Mouse (Mus musculus): Measurements from ENCODE around the gene Dnajc30. TPM values are rescaled to one million over a fixed set of nuclear protein-coding genes. Genes with fewer than 3 reads are reported as not detected.

Dnajc30 gene
- polyA plus RNA-seq, 1 experiment: 5.9 TPM

DNA sequence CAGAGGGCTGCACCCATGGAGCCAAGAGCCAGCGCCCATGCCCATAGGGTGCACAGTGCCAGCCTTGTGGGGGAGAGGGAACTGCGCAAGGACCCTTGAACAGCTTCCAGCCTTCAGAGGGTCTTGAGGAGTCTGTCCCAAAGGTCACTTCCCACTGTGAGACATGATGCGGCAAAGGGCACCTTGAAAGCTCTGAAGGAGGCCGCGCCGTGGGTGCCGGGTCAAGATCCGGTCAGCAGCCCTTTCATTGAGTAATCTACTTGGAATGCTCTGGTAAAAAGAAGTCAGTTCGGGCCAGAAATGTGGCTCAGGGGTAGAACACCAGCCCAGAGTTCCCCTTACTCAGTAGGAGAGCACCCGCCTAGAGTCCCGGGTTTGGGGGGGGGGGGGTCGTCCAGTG lies 49.8 kb downstream of the Dnajc30 start:
- H3K4me1 ChIP-seq (ENCODE audit: control insufficient read depth): peaks cover 3% of the 10 kb centered on the region
- peaks cover 3% of the 10 kb centered on the region; the same call in 1 of the 2 replicates for H3K36me3 ChIP-seq (ENCODE audit: control insufficient read depth)
- H3K4me3 ChIP-seq (replicated peaks): no peak overlapping the region
- no peaks in the 10 kb centered on the region for H3K9me3 ChIP-seq (ENCODE audit: control insufficient read depth, low read length)
- TF ChIP-seq GATA1 (IDR thresholded peaks at IDR 0.05; ENCODE audit: low read length) (no peak), TAL1 (IDR thresholded peaks at IDR 0.05; ENCODE audit: low read length) (no peak)
- H3K27me3 ChIP-seq (ENCODE audit: control insufficient read depth): peaks cover 18% of the 10 kb centered on the region

DNA sequence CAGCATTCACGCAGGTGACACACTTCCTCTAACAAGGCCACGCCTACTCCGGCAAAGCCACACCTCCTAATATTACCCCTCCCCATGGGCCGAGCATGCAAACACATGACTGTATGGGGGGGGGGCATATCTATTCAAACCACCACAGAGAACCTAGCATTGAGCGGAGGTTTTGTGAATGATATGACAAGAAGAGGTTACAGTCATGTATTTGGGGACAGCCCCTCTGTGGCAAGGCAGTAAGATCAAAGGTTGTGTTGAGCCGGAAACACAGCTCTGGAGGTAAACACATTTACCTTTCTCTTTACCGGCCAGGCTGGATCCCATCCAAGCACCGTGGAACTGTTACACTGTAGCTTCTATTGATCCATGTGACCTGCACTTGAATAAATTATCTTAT lies 51.2 kb downstream of the Dnajc30 start:
- H3K27me3 ChIP-seq (ENCODE audit: control insufficient read depth): peaks cover 4% of the 10 kb centered on the region
- peaks cover 3% of the 10 kb centered on the region; the same call in 1 of the 2 replicates for H3K36me3 ChIP-seq (ENCODE audit: control insufficient read depth)
- no peak overlapping the region for H3K4me3 ChIP-seq (replicated peaks)
- H3K9me3 ChIP-seq (ENCODE audit: control insufficient read depth, low read length): no peaks in the 10 kb centered on the region
- no peak for TF ChIP-seq TAL1 (IDR thresholded peaks at IDR 0.05; ENCODE audit: low read length)
- no peak for TF ChIP-seq GATA1 (IDR thresholded peaks at IDR 0.05; ENCODE audit: low read length)
- peaks cover 6% of the 10 kb centered on the region for H3K4me1 ChIP-seq (ENCODE audit: control insufficient read depth)

Other genes starting within 250 kb of the Dnajc30 start
- 0.04 TPM in 1 of 2 replicates, not detected in the other for gene Tmem270, start 157.5 kb upstream of the Dnajc30 start, polyA plus RNA-seq (2012)
- 5.9 and 6.1 TPM in 2 replicates for gene Cldn13, start 148.7 kb upstream of the Dnajc30 start, polyA plus RNA-seq (2012)
- 5.8 and 6.4 TPM in 2 replicates for gene Mettl27, start 131.8 kb upstream of the Dnajc30 start, polyA plus RNA-seq (2012)
- gene Cldn4, start 117.3 kb upstream of the Dnajc30 start, polyA plus RNA-seq (2012): not detected in 2 replicates
- gene Cldn3, start 78.0 kb upstream of the Dnajc30 start, polyA plus RNA-seq (2012): 0.04 TPM in 1 of 2 replicates, not detected in the other
- 1.8 and 2.2 TPM in 2 replicates for gene Abhd11, start 55.0 kb upstream of the Dnajc30 start, polyA plus RNA-seq (2012)
- 0.05 and 0.07 TPM in 2 replicates for gene Stx1a, start 40.7 kb upstream of the Dnajc30 start, polyA plus RNA-seq (2012)
- gene Bud23, start 757 bp downstream of the Dnajc30 start, polyA plus RNA-seq (2012): 12.3 TPM in 2 replicates
- not detected in 2 replicates for gene Vps37d, start 14.1 kb downstream of the Dnajc30 start, polyA plus RNA-seq (2012)
- 0.03 and 0.06 TPM in 2 replicates for gene Mlxipl, start 25.7 kb downstream of the Dnajc30 start, polyA plus RNA-seq (2012)
- 0.58 and 0.84 TPM in 2 replicates for gene Tbl2, start 85.5 kb downstream of the Dnajc30 start, polyA plus RNA-seq (2012)
- gene Bcl7b, start 104.1 kb downstream of the Dnajc30 start, polyA plus RNA-seq (2012): 9.0 and 9.3 TPM in 2 replicates
- gene Baz1b, start 123.1 kb downstream of the Dnajc30 start, polyA plus RNA-seq (2012): 2.5 and 2.8 TPM in 2 replicates
- 0.01 TPM in 1 of 2 replicates, not detected in the other for gene Fzd9, start 187.0 kb downstream of the Dnajc30 start, polyA plus RNA-seq (2012)

Data from erythroblast, embryonic 14.5 days (primary cell).